Mouse (Mus musculus) c-Kit-positive CD71-positive TER-119-positive erythroid progenitor cells, embryonic 14.5 days (primary cell): ENCODE results near the gene Acot6.
A peak's percentile ranks its signal among the peaks of the same experiment; 100 is the strongest.
"Not testable (repeated sequence)": the region's sequence is repeated elsewhere in the genome, so short reads cannot be mapped to it uniquely, and the experiment has no call there.

Source experiments
- DNase-seq: peaks from one replicate; pipeline ENCODE4 v3.0.0-alpha.2; 2013; ENCODE audit warnings: low spot score

Gene Acot6

GRCm38 (mm10) chr12:84100604-84101492 lies at the start of gene Acot6:
TSS of gene Acot6 (plus strand) at chr12:84100654.
- DNase-seq = peak; percentile 55

GRCm38 (mm10) chr12:84050744-84051143 lies 49.7 kb upstream of the Acot6 start:
- DNase-seq = not testable (repeated sequence)

- no peak for DNase-seq
Measured at GRCm38 (mm10) chr12:84051937-84052474, 48.4 kb upstream of the Acot6 start, which contains the start of gene Acot3. TSS of gene Acot3 (plus strand) at chr12:84052144.

- DNase-seq = no peak
Measured at GRCm38 (mm10) chr12:84052609-84053008, 47.8 kb upstream of the Acot6 start.

GRCm38 (mm10) chr12:84053173-84053572 lies 47.3 kb upstream of the Acot6 start:
- DNase-seq = no peak

- no peak for DNase-seq
Measured at GRCm38 (mm10) chr12:84053679-84054391, 46.6 kb upstream of the Acot6 start.

- DNase-seq = peak; percentile 40
Measured at GRCm38 (mm10) chr12:84060946-84061345, 39.5 kb upstream of the Acot6 start.

GRCm38 (mm10) chr12:84062336-84062735 lies 38.1 kb upstream of the Acot6 start:
- no peak for DNase-seq

- DNase-seq = peak; percentile 19
Measured at GRCm38 (mm10) chr12:84063228-84063627, 37.2 kb upstream of the Acot6 start.

- no peak for DNase-seq
Measured at GRCm38 (mm10) chr12:84063833-84064232, 36.6 kb upstream of the Acot6 start.

GRCm38 (mm10) chr12:84064621-84065020 lies 35.8 kb upstream of the Acot6 start:
- no peak for DNase-seq

- no peak for DNase-seq
Measured at GRCm38 (mm10) chr12:84067752-84068151, 32.7 kb upstream of the Acot6 start.

- no peak for DNase-seq
Measured at GRCm38 (mm10) chr12:84068296-84068695, 32.2 kb upstream of the Acot6 start.

GRCm38 (mm10) chr12:84068986-84069385 lies 31.5 kb upstream of the Acot6 start, which contains the start of gene Acot5:
TSS of gene Acot5 (plus strand) at chr12:84069325.
- no peak for DNase-seq

- DNase-seq = not testable (repeated sequence)
Measured at GRCm38 (mm10) chr12:84069582-84069981, 30.9 kb upstream of the Acot6 start.

GRCm38 (mm10) chr12:84071696-84072095 lies 28.8 kb upstream of the Acot6 start:
- DNase-seq = no peak

GRCm38 (mm10) chr12:84077371-84077990 lies 23.0 kb upstream of the Acot6 start:
- DNase-seq = no peak

- DNase-seq = no peak
Measured at GRCm38 (mm10) chr12:84083842-84084241, 16.6 kb upstream of the Acot6 start.

GRCm38 (mm10) chr12:84084581-84084980 lies 15.9 kb upstream of the Acot6 start:
- DNase-seq = no peak

GRCm38 (mm10) chr12:84094666-84095065 lies 5.8 kb upstream of the Acot6 start:
- not testable (repeated sequence) for DNase-seq

GRCm38 (mm10) chr12:84099605-84100004 lies 849 bp upstream of the Acot6 start:
- DNase-seq = no peak

- no peak for DNase-seq
Measured at GRCm38 (mm10) chr12:84100071-84100470, 383 bp upstream of the Acot6 start.
